9 mouse cellular contexts compared by ENCODE assay signal in genomic region chr5:48889395-48890194, GRCm38 (mm10).
DNase-seq lines count a peak whose midpoint lies in the region; ATAC-seq and TF ChIP-seq lines count a peak whose summit lies in the region.
"Had no signal": no experiment of that assay in that cellular context is flagged by ENCODE, and none has a peak within 500 bp of the region (broad histone marks: within the 10 kb centered on the region; RNA-seq: fewer than 3 reads in every experiment).

No protein-coding gene starts in this region.

- H3K9ac ChIP-seq in liver, adult 2 months (ENCODE audit: low read depth, low read length), result no peak overlapping the region
- H3K9ac ChIP-seq in neural tube, embryonic 14.5 days (replicated peaks; ENCODE audit: low read depth, low read length), result 0 out of 2 replicates have a peak overlapping the region, but pooled peaks have one; percentile 9

- no peaks in the 10 kb centered on the region for H3K27me3 ChIP-seq in hindbrain, embryonic 10.5 days (ENCODE audit: insufficient read depth, poor library complexity, severe bottlenecking)
- no peaks in the 10 kb centered on the region for H3K27me3 ChIP-seq in liver, adult 2 months (ENCODE audit: control insufficient read depth, insufficient read depth, low read length)
- no peaks in the 10 kb centered on the region for H3K27me3 ChIP-seq in neural tube, embryonic 14.5 days (ENCODE audit: control insufficient read depth, insufficient read depth, low read length)

- H3K27ac ChIP-seq in layer of hippocampus, adult 2 months, result no peak overlapping the region
- H3K27ac ChIP-seq in hindbrain, embryonic 10.5 days, result peak overlapping the region; percentile 20
- no peak overlapping the region for H3K27ac ChIP-seq in liver, adult 2 months (replicated peaks; ENCODE audit: insufficient read depth, low read depth, low read length)
- no peak overlapping the region for H3K27ac ChIP-seq in neural tube, embryonic 14.5 days (ENCODE audit: low read depth, low read length)

- 6% methylated on average over 18 of the region's 18 CpGs for WGBS in hindbrain, embryonic 10.5 days
- WGBS in liver, adult 2 months, result 11% methylated on average over 18 of the region's 18 CpGs
- 7% methylated on average over 18 of the region's 18 CpGs for WGBS in neural tube, embryonic 14.5 days

- no peak for TF ChIP-seq CTCF in layer of hippocampus, adult 2 months (conservative IDR thresholded peaks at IDR 0.05)
- TF ChIP-seq CTCF in liver, adult 2 months (IDR thresholded peaks at IDR 0.05; ENCODE audit: low read depth, low read length), result no peak

- ATAC-seq in neural tube, embryonic 14.5 days (ENCODE audit: low read depth), result peak; percentile 88
- no peak for ATAC-seq in erythroblast, adult 5-6 weeks (replicated peaks; ENCODE audit: low FRiP score, poor library complexity, severe bottlenecking)
- ATAC-seq: Patski had no signal

- H3K36me3 ChIP-seq in hindbrain, embryonic 10.5 days, result no peaks in the 10 kb centered on the region
- no peaks in the 10 kb centered on the region for H3K36me3 ChIP-seq in liver, adult 2 months (ENCODE audit: control insufficient read depth, insufficient read depth, low read length)
- no peaks in the 10 kb centered on the region for H3K36me3 ChIP-seq in neural tube, embryonic 14.5 days (ENCODE audit: control insufficient read depth, insufficient read depth, low read length)

- peak overlapping the region; percentile 49 for H3K4me3 ChIP-seq in layer of hippocampus, adult 2 months
- H3K4me3 ChIP-seq in hindbrain, embryonic 10.5 days, result peak overlapping the region; percentile 52
- no peak overlapping the region for H3K4me3 ChIP-seq in liver, adult 2 months (ENCODE audit: insufficient read depth, low read depth, low read length)
- peak overlapping the region; percentile 35 for H3K4me3 ChIP-seq in neural tube, embryonic 14.5 days (ENCODE audit: low read depth, low read length)

- no peak for DNase-seq in layer of hippocampus, adult 2 months (ENCODE audit: low spot score in 2 of 2)
- DNase-seq in layer of hippocampus, adult 9-11 months, result no peak
- peak; percentile 58 to 69 for DNase-seq in cerebellum, postnatal 10 days
- DNase-seq in hindbrain, embryonic 10.5 days (ENCODE audit: low spot score), result peak; percentile 61
- DNase-seq in liver, adult 2 months (ENCODE audit: extremely low read depth, low read depth, low spot score), result peak; percentile 4
- no peak for DNase-seq in spleen, adult 12 weeks (ENCODE audit: low spot score)

- no peak for TF ChIP-seq POLR2A in liver, adult 2 months (IDR thresholded peaks at IDR 0.05; ENCODE audit: extremely low read depth, insufficient read depth, low read length)

- H3K4me1 ChIP-seq in hindbrain, embryonic 10.5 days (replicated peaks), result peaks cover 9% of the 10 kb centered on the region
- no peaks in the 10 kb centered on the region for H3K4me1 ChIP-seq in liver, adult 2 months (ENCODE audit: control insufficient read depth, insufficient read depth, low read length)
- no peaks in the 10 kb centered on the region for H3K4me1 ChIP-seq in neural tube, embryonic 14.5 days (ENCODE audit: control insufficient read depth, insufficient read depth, low read length)

- peak overlapping the region; percentile 71 for H3K4me2 ChIP-seq in neural tube, embryonic 14.5 days (ENCODE audit: low read depth, low read length)

- no peaks in the 10 kb centered on the region for H3K9me3 ChIP-seq in hindbrain, embryonic 10.5 days
- H3K9me3 ChIP-seq in neural tube, embryonic 14.5 days (ENCODE audit: control insufficient read depth, low read length), result no peaks in the 10 kb centered on the region

- no peaks in the 10 kb centered on the region for H3K79me2 ChIP-seq in liver, adult 2 months (ENCODE audit: control insufficient read depth, insufficient read depth, low read length)

Comparison
In these comparisons a context has a peak if more than half of its experiments do, and no peak if none do; other contexts are left out.
1. DNase-seq: peak in cerebellum, postnatal 10 days (2 of 2), hindbrain, embryonic 10.5 days (single experiment) and liver, adult 2 months (single experiment); none in layer of hippocampus, adult 2 months (0 of 2), layer of hippocampus, adult 9-11 months (single experiment) and spleen, adult 12 weeks (single experiment).